Mouse (Mus musculus) limb, embryonic 12.5 days (tissue): ENCODE measurements around the gene Celsr1. TPM values are rescaled to one million over a fixed set of nuclear protein-coding genes. Genes with fewer than 3 reads are reported as not detected.

ENCODE experiments used
- ATAC-seq: fragments of 200-750 bp; cut with Nextera tagmentation; 2 replicates; pipeline ENCODE4 v1.8.0; 2017; ENCODE audit warnings: low read depth, moderate TSS enrichment; ENCODE audit not compliant: insufficient number of reproducible peaks, insufficient read depth, low FRiP score, low TSS enrichment
- H3K27ac ChIP-seq: fragments of 300-500 bp; sonication (generic); 2 replicates; pipeline ENCODE4 v1.5.1; 2016; ENCODE audit warnings: mild to moderate bottlenecking, moderate library complexity
- H3K27me3 ChIP-seq: fragments of 300-500 bp; sonication (generic); 2 replicates; pipeline ENCODE4 v1.6.1; 2016; ENCODE audit warnings: mild to moderate bottlenecking, moderate library complexity
- H3K36me3 ChIP-seq: fragments of 300-500 bp; sonication (generic); 2 replicates; pipeline ENCODE4 v1.6.1; 2016; ENCODE audit warnings: mild to moderate bottlenecking, moderate library complexity
- H3K4me1 ChIP-seq: fragments of 300-500 bp; sonication (generic); replicated peaks from 2 replicates; pipeline ENCODE4 v1.6.1; 2016
- H3K4me2 ChIP-seq: fragments of 300-500 bp; sonication (generic); 2 replicates; pipeline ENCODE4 v1.6.1; 2016; ENCODE audit warnings: mild to moderate bottlenecking, moderate library complexity
- H3K4me3 ChIP-seq: fragments of 300-500 bp; sonication (generic); replicated peaks from 2 replicates; pipeline ENCODE4 v1.5.1; 2016; ENCODE audit warnings: mild to moderate bottlenecking
- H3K9ac ChIP-seq: fragments of 300-500 bp; sonication (generic); replicated peaks from 2 replicates; pipeline ENCODE4 v1.6.1; 2016; ENCODE audit warnings: mild to moderate bottlenecking, moderate library complexity
- H3K9me3 ChIP-seq: fragments of 300-500 bp; sonication (generic); 2 replicates; pipeline ENCODE4 v1.6.1; 2016; ENCODE audit warnings: mild to moderate bottlenecking, moderate library complexity
- WGBS: fragments of 180-500 bp; shearing (Covaris S2); methylation state at CpG from one replicate; pipeline ENCODE4 v1.1.7; 2016; 5-methylcytosine and 5-hydroxymethylcytosine counted together
- polyA plus RNA-seq: library from polyadenylated mRNA; unstranded; fragments of >200 nt; fragmentation: Nextera tagmentation; extraction: Ambion mirVana; gene quantifications from 2 replicates; pipeline ENCODE4 v1.2.1, GENCODE M21; 2016

Gene Celsr1
- polyA plus RNA-seq, 1 experiment from 2014 or later = 1.9 TPM

- H3K4me3 ChIP-seq = no peak overlapping the region
- no peaks in the 10 kb centered on the region for H3K36me3 ChIP-seq
- H3K4me1 ChIP-seq = peaks cover 21% of the 10 kb centered on the region
- no peaks in the 10 kb centered on the region for H3K9me3 ChIP-seq
- 79% methylated on average over 20 of the region's 20 CpGs for WGBS
- ATAC-seq = no peak
- no peak overlapping the region for H3K4me2 ChIP-seq
- no peak overlapping the region for H3K27ac ChIP-seq
- no peak overlapping the region for H3K9ac ChIP-seq
- H3K27me3 ChIP-seq = no peaks in the 10 kb centered on the region
Observed at GRCm38 (mm10) chr15:86075305-86076047, 41.9 kb upstream of the Celsr1 start.

- WGBS = 89% methylated on average over 16 of the region's 16 CpGs
- Histone ChIP-seq H3K4me3 (no peak overlapping the region), H3K27ac (no peak overlapping the region), H3K27me3 (no peaks in the 10 kb centered on the region), H3K4me2 (no peak overlapping the region), H3K9ac (no peak overlapping the region), H3K36me3 (no peaks in the 10 kb centered on the region), H3K4me1 (peaks cover 21% of the 10 kb centered on the region), H3K9me3 (no peaks in the 10 kb centered on the region)
- no peak for ATAC-seq
Observed at GRCm38 (mm10) chr15:86074171-86074937, 40.8 kb upstream of the Celsr1 start.

- H3K4me2 ChIP-seq = no peak overlapping the region
- no peaks in the 10 kb centered on the region for H3K9me3 ChIP-seq
- no peak for ATAC-seq
- no peak overlapping the region for H3K27ac ChIP-seq
- H3K36me3 ChIP-seq = no peaks in the 10 kb centered on the region
- WGBS = 59% methylated on average over 1 of the region's 1 CpGs
- no peak overlapping the region for H3K9ac ChIP-seq
- peaks cover 39% of the 10 kb centered on the region for H3K4me1 ChIP-seq
- H3K4me3 ChIP-seq = no peak overlapping the region
- no peaks in the 10 kb centered on the region for H3K27me3 ChIP-seq
Observed at GRCm38 (mm10) chr15:86071166-86071565, 37.6 kb upstream of the Celsr1 start.

GRCm38 (mm10) chr15:86070368-86070767, 36.8 kb upstream of the Celsr1 start:
- Histone ChIP-seq H3K27ac (no peak overlapping the region), H3K36me3 (0 out of 2 replicates have a peak, but pooled peaks cover 4% of the 10 kb centered on the region), H3K9me3 (no peaks in the 10 kb centered on the region), H3K4me1 (peaks cover 32% of the 10 kb centered on the region), H3K9ac (no peak overlapping the region), H3K4me2 (no peak overlapping the region), H3K27me3 (no peaks in the 10 kb centered on the region), H3K4me3 (no peak overlapping the region)
- no peak for ATAC-seq
- WGBS = 61% methylated on average over 11 of the region's 11 CpGs

- no peak overlapping the region for H3K4me3 ChIP-seq
- peaks cover 31% of the 10 kb centered on the region for H3K4me1 ChIP-seq
- H3K4me2 ChIP-seq = no peak overlapping the region
- ATAC-seq = no peak
- no peak overlapping the region for H3K9ac ChIP-seq
- 75% methylated on average over 10 of the region's 10 CpGs for WGBS
- 0 out of 2 replicates have a peak, but pooled peaks cover 4% of the 10 kb centered on the region for H3K36me3 ChIP-seq
- H3K27me3 ChIP-seq = no peaks in the 10 kb centered on the region
- H3K27ac ChIP-seq = no peak overlapping the region
- no peaks in the 10 kb centered on the region for H3K9me3 ChIP-seq
Observed at GRCm38 (mm10) chr15:86069011-86069791, 35.6 kb upstream of the Celsr1 start.

- 84% methylated on average over 4 of the region's 4 CpGs for WGBS
- no peak overlapping the region for H3K27ac ChIP-seq
- ATAC-seq = no peak
Observed at GRCm38 (mm10) chr15:86067941-86068495, 34.4 kb upstream of the Celsr1 start.

GRCm38 (mm10) chr15:86067581-86067910, 34.0 kb upstream of the Celsr1 start:
- no peak overlapping the region for H3K4me2 ChIP-seq
- H3K4me3 ChIP-seq = no peak overlapping the region
- no peaks in the 10 kb centered on the region for H3K9me3 ChIP-seq
- no peaks in the 10 kb centered on the region for H3K27me3 ChIP-seq
- 0 out of 2 replicates have a peak, but pooled peaks cover 7% of the 10 kb centered on the region for H3K36me3 ChIP-seq
- 50% methylated on average over 6 of the region's 6 CpGs for WGBS
- no peak overlapping the region for H3K9ac ChIP-seq
- peaks cover 31% of the 10 kb centered on the region for H3K4me1 ChIP-seq
- peak overlapping the region; percentile 12; the same call in 1 of the 2 replicates for H3K27ac ChIP-seq
- ATAC-seq = no peak

More at GRCm38 (mm10) chr15:86067941-86068495, 34.4 kb upstream of the Celsr1 start:
- Histone ChIP-seq H3K4me2 (no peak overlapping the region), H3K27me3 (no peaks in the 10 kb centered on the region), H3K9me3 (no peaks in the 10 kb centered on the region), H3K4me1 (peaks cover 31% of the 10 kb centered on the region), H3K9ac (no peak overlapping the region), H3K4me3 (no peak overlapping the region), H3K36me3 (0 out of 2 replicates have a peak, but pooled peaks cover 4% of the 10 kb centered on the region)

- Histone ChIP-seq H3K9me3 (no peaks in the 10 kb centered on the region), H3K4me2 (no peak overlapping the region), H3K4me1 (peaks cover 33% of the 10 kb centered on the region), H3K9ac (0 out of 2 replicates have a peak overlapping the region, but pooled peaks have one; percentile 4), H3K27ac (peak overlapping the region; percentile 20; the same call in 1 of the 2 replicates), H3K36me3 (0 out of 2 replicates have a peak, but pooled peaks cover 7% of the 10 kb centered on the region), H3K4me3 (no peak overlapping the region), H3K27me3 (no peaks in the 10 kb centered on the region)
- ATAC-seq = no peak
- WGBS = 67% methylated on average over 14 of the region's 14 CpGs
Observed at GRCm38 (mm10) chr15:86066836-86067580, 33.4 kb upstream of the Celsr1 start.

- ATAC-seq = no peak
- WGBS = 94% methylated on average over 4 of the region's 4 CpGs
- peaks cover 49% of the 10 kb centered on the region for H3K4me1 ChIP-seq
- no peaks in the 10 kb centered on the region for H3K9me3 ChIP-seq
- H3K27ac ChIP-seq = no peak overlapping the region
- H3K4me2 ChIP-seq = no peak overlapping the region
- no peak overlapping the region for H3K4me3 ChIP-seq
- H3K27me3 ChIP-seq = no peaks in the 10 kb centered on the region
- H3K36me3 ChIP-seq = 0 out of 2 replicates have a peak, but pooled peaks cover 7% of the 10 kb centered on the region
- no peak overlapping the region for H3K9ac ChIP-seq
Observed at GRCm38 (mm10) chr15:86065367-86065766, 31.8 kb upstream of the Celsr1 start.

GRCm38 (mm10) chr15:86064850-86065229, 31.3 kb upstream of the Celsr1 start:
- H3K9me3 ChIP-seq = no peaks in the 10 kb centered on the region
- H3K4me3 ChIP-seq = no peak overlapping the region
- WGBS = 86% methylated on average over 3 of the region's 3 CpGs
- no peak overlapping the region for H3K9ac ChIP-seq
- 0 out of 2 replicates have a peak, but pooled peaks cover 7% of the 10 kb centered on the region for H3K36me3 ChIP-seq
- H3K4me2 ChIP-seq = no peak overlapping the region
- no peak overlapping the region for H3K27ac ChIP-seq
- H3K4me1 ChIP-seq = peaks cover 51% of the 10 kb centered on the region
- no peaks in the 10 kb centered on the region for H3K27me3 ChIP-seq
- ATAC-seq = no peak
